Mouse (Mus musculus) retina, postnatal 1 day (tissue): Measurements from ENCODE around the gene Nos1ap.

Source experiments
- DNase-seq: peaks from one replicate; pipeline ENCODE4 v3.0.0-alpha.2; 2012

The Nos1ap gene

GRCm38 (mm10) chr1:170339943-170340342 is 249.7 kb downstream of the Nos1ap start:
- DNase-seq, result no peak

- DNase-seq, result no peak
These were observed 256.9 kb downstream of the Nos1ap start for GRCm38 (mm10) chr1:170332775-170333174.

- no peak for DNase-seq
These were observed 257.7 kb downstream of the Nos1ap start for GRCm38 (mm10) chr1:170331926-170332325.

GRCm38 (mm10) chr1:170325277-170325676 is 264.4 kb downstream of the Nos1ap start:
- no peak for DNase-seq

- no peak for DNase-seq
These were observed 265.3 kb downstream of the Nos1ap start for GRCm38 (mm10) chr1:170324312-170324711.

- no peak for DNase-seq
These were observed 266.7 kb downstream of the Nos1ap start for GRCm38 (mm10) chr1:170323001-170323400.

GRCm38 (mm10) chr1:170322046-170322445 is 267.6 kb downstream of the Nos1ap start:
- no peak for DNase-seq

GRCm38 (mm10) chr1:170311431-170311830 is 278.2 kb downstream of the Nos1ap start:
- no peak for DNase-seq

- no peak for DNase-seq
These were observed 281.2 kb downstream of the Nos1ap start, which contains the start of gene Spata46 for GRCm38 (mm10) chr1:170308503-170308902. Spata46 (plus strand) TSS chr1:170308803.

GRCm38 (mm10) chr1:170306232-170306631 is 283.4 kb downstream of the Nos1ap start, which contains the start of gene Gm7694:
Gm7694 (minus strand) TSS chr1:170306332.
- DNase-seq, result no peak

GRCm38 (mm10) chr1:170305002-170305401 is 284.7 kb downstream of the Nos1ap start:
- no peak for DNase-seq

GRCm38 (mm10) chr1:170303103-170303502 is 286.6 kb downstream of the Nos1ap start:
- DNase-seq, result peak; percentile 55

GRCm38 (mm10) chr1:170302456-170302855 is 287.2 kb downstream of the Nos1ap start:
- no peak for DNase-seq

- DNase-seq, result peak; percentile 10
These were observed 288.0 kb downstream of the Nos1ap start for GRCm38 (mm10) chr1:170301686-170302085.

GRCm38 (mm10) chr1:170299496-170299895 is 290.2 kb downstream of the Nos1ap start:
- DNase-seq, result no peak

- DNase-seq, result no peak
These were observed 294.7 kb downstream of the Nos1ap start for GRCm38 (mm10) chr1:170294786-170295570.

- DNase-seq, result no peak
These were observed 296.4 kb downstream of the Nos1ap start for GRCm38 (mm10) chr1:170293257-170293656.

- DNase-seq, result peak; percentile 84
These were observed 297.3 kb downstream of the Nos1ap start for GRCm38 (mm10) chr1:170292239-170292951.

GRCm38 (mm10) chr1:170282415-170283129 is 307.1 kb downstream of the Nos1ap start:
- no peak for DNase-seq

GRCm38 (mm10) chr1:170277016-170277415 is 312.6 kb downstream of the Nos1ap start, which contains the start of gene Sh2d1b1:
Sh2d1b1 (plus strand) TSS chr1:170277320.
- DNase-seq, result no peak

GRCm38 (mm10) chr1:170273252-170273651 is 316.4 kb downstream of the Nos1ap start:
- DNase-seq, result no peak

- DNase-seq, result no peak
These were observed 319.0 kb downstream of the Nos1ap start for GRCm38 (mm10) chr1:170270696-170271095.

GRCm38 (mm10) chr1:170270281-170270680 is 319.4 kb downstream of the Nos1ap start:
- no peak for DNase-seq
